Mouse (Mus musculus) stomach, postnatal 0 days (tissue): ENCODE data around the gene Rgl2.

Experiments used
- CTCF ChIP-seq: IDR thresholded peaks from 2 replicates; pipeline ENCODE4 v1.5.1; 2016; ENCODE audit warnings: antibody characterized with exemption, low read depth, mild to moderate bottlenecking, moderate library complexity
- EP300 ChIP-seq: optimal IDR thresholded peaks from 2 replicates; pipeline ENCODE3; 2016; ENCODE audit warnings: antibody characterized with exemption

DNA sequence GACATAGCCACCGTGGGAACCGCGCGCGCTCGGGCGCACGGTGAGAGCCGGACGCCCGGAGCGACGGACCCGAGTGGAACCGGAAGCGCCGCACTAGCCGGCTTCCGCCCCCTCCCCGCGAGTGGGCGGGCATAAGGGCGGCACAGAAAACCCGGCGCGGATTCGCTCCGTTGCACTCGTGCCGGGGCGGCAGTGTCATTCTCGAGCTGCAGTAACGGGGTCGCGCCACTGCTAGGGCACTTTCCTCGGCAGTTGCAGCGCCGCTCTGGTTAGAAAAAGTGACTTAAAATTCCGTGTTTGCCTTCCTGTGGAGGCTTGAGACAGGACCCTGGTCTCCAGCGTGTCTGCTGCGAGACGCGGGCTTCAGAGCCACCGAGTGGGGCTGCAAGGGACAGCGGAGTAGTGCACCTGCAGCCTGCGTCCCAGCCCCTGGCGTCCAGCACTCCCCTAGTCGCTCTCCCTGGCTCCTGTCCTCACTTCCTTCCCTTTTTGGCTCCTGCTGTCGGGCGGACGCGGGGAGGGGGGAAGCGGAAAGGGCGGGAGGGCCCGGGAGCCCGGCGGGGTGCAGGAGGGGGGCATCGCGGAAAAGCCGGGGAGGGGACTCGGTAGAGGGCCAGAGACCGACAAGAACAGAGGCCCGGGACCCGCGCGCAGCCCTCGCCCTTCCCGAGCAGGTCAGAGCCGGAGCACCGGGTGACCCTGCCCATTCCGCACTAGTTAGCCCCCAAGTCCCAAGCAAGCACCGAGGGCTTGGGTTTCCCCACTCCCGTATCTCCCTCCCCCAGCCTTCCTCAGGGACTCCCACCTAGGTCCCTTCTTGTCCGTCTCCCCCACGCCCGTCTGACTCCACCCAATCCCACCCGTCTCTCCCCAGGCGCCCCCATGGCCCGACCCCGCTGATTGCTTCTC, at the start of gene Rgl2:
- TF ChIP-seq CTCF (peak; percentile 51), EP300 (peak; percentile 48)
